Mouse (Mus musculus) heart, embryonic 16.5 days (tissue): Measurements from ENCODE around the gene Necab2. TPM values are rescaled to one million over a fixed set of nuclear protein-coding genes. Genes with fewer than 3 reads are reported as not detected.

ENCODE experiments used
- ATAC-seq: fragments of 200-750 bp; cut with Nextera tagmentation; replicated peaks from 2 replicates; pipeline ENCODE4 v1.8.0; 2017; ENCODE audit warnings: moderate number of reproducible peaks; ENCODE audit not compliant: insufficient read depth, low FRiP score; ENCODE audit errors: extremely low read depth
- H3K27ac ChIP-seq: fragments of 300-500 bp; sonication (generic); 2 replicates; pipeline ENCODE4 v1.5.1; 2014; ENCODE audit warnings: mild to moderate bottlenecking, low read length, control low read depth, moderate library complexity
- H3K27me3 ChIP-seq: fragments of 300-500 bp; sonication (generic); 2 replicates; pipeline ENCODE4 v1.6.1; 2014; ENCODE audit warnings: low read length, mixed read lengths; ENCODE audit not compliant: control insufficient read depth, insufficient read depth
- H3K36me3 ChIP-seq: fragments of 300-500 bp; sonication (generic); 2 replicates; pipeline ENCODE4 v1.6.1; 2014; ENCODE audit not compliant: control insufficient read depth, insufficient read depth
- H3K4me1 ChIP-seq: fragments of 300-500 bp; sonication (generic); 2 replicates; pipeline ENCODE4 v1.6.1; 2014; ENCODE audit warnings: low read length, mixed read lengths; ENCODE audit not compliant: control insufficient read depth, insufficient read depth
- H3K4me2 ChIP-seq: fragments of 300-500 bp; sonication (generic); 2 replicates; pipeline ENCODE4 v1.6.1; 2014; ENCODE audit warnings: low read depth, mild to moderate bottlenecking, control low read depth, low read length
- H3K4me3 ChIP-seq: fragments of 300-500 bp; sonication (generic); 2 replicates; pipeline ENCODE4 v1.5.1; 2014; ENCODE audit warnings: mild to moderate bottlenecking, control low read depth, low read length
- H3K9ac ChIP-seq: fragments of 300-500 bp; sonication (generic); 2 replicates; pipeline ENCODE4 v1.6.1; 2014; ENCODE audit warnings: low read length, control low read depth
- H3K9me3 ChIP-seq: fragments of 300-500 bp; sonication (generic); replicated peaks from 2 replicates; pipeline ENCODE4 v1.6.1; 2016; ENCODE audit warnings: low read length; ENCODE audit not compliant: control insufficient read depth
- WGBS: fragments of 180-500 bp; shearing (Covaris S2); extraction: QIAGEN DNeasy Blood & Tissue Kit; methylation state at CpG from one replicate; pipeline ENCODE4 v1.1.7; 2014; 5-methylcytosine and 5-hydroxymethylcytosine counted together
- polyA plus RNA-seq: library from polyadenylated mRNA; unstranded; fragments of >200 nt; fragmentation: Nextera tagmentation; extraction: Ambion mirVana; gene quantifications from 2 replicates; pipeline ENCODE4 v1.2.1, GENCODE M21; 2015

The Necab2 gene
- polyA plus RNA-seq, 1 experiment from 2014 or later, result 0.12 TPM

DNA sequence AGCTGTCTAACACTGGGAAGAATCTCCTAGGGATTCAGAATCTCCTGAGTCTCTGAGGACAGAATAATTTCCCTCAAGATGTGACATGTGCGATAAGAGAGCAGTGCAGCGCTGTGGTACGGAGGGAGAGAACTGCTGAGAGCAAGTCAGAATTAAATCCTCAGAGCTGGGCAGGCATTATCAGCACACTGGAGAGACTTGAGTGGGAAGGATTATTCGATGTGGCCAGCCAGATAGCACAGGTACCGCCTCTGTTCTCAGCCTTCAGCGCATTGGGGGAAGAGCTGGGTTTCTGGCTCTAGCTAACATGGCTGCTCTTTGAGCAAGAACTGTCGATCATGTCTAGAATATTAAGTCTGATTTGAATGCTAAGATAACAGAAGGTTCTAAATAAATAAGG, 65.2 kb downstream of the Necab2 start:
- WGBS, result 77% methylated on average over 7 of the region's 7 CpGs
- no peaks in the 10 kb centered on the region for H3K27me3 ChIP-seq
- peaks cover 82% of the 10 kb centered on the region for H3K36me3 ChIP-seq
- no peaks in the 10 kb centered on the region; the same call in 1 of the 2 replicates for H3K4me1 ChIP-seq
- H3K9me3 ChIP-seq, result no peaks in the 10 kb centered on the region
- H3K4me3 ChIP-seq, result no peak overlapping the region
- no peak overlapping the region for H3K27ac ChIP-seq
- H3K9ac ChIP-seq, result no peak overlapping the region
- no peak for ATAC-seq
- H3K4me2 ChIP-seq, result no peak overlapping the region

DNA sequence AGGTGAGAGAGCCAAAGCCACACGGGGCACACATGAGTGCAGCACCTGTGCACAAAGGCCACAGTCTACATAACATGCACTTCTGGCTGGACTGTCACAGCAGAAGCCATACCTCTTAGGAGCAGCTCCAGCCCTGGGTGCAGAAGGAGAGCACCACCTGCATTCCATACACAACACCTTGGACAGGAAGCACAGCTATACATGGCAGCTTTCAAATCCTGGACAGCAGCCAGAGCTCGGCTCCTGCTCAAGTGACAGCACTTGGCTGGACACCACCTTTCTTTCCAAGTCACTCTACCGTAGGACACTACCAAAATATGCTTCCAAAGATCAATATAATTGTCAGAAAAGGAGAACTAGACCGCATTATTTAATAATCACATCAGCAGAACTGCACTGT, 66.9 kb downstream of the Necab2 start:
- H3K36me3 ChIP-seq, result peaks cover 82% of the 10 kb centered on the region
- H3K9me3 ChIP-seq, result no peaks in the 10 kb centered on the region
- no peaks in the 10 kb centered on the region for H3K27me3 ChIP-seq
- H3K27ac ChIP-seq, result no peak overlapping the region
- H3K4me2 ChIP-seq, result no peak overlapping the region
- H3K4me3 ChIP-seq, result no peak overlapping the region
- WGBS, result 65% methylated on average over 4 of the region's 4 CpGs
- H3K9ac ChIP-seq, result no peak overlapping the region
- no peak for ATAC-seq
- H3K4me1 ChIP-seq, result no peaks in the 10 kb centered on the region; the same call in 1 of the 2 replicates

DNA sequence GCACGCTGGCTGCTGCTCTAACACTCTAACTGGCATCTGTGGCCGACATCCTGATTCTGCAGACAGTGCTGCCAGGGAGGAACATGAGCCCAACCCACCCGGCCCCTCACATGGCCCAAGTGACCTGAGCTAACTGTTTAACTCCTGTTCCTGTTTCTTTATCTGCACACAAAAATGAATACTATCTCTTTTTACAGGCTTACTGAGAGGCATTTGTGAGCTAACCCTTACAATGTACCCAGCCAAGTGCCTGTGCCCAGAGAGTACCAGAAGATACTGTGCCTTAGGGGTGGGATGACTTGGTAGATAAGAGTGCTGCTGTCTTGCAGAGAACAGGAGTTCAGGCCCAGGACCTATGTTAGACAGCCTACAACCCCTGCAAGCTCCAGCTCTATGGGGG, 68.4 kb downstream of the Necab2 start:
- H3K27ac ChIP-seq, result no peak overlapping the region
- no peaks in the 10 kb centered on the region for H3K9me3 ChIP-seq
- H3K36me3 ChIP-seq, result peaks cover 82% of the 10 kb centered on the region
- no peaks in the 10 kb centered on the region; the same call in 1 of the 2 replicates for H3K4me1 ChIP-seq
- no peaks in the 10 kb centered on the region for H3K27me3 ChIP-seq
- 82% methylated on average over 3 of the region's 3 CpGs for WGBS
- no peak overlapping the region for H3K4me2 ChIP-seq
- no peak overlapping the region for H3K9ac ChIP-seq
- no peak overlapping the region for H3K4me3 ChIP-seq
- no peak for ATAC-seq

DNA sequence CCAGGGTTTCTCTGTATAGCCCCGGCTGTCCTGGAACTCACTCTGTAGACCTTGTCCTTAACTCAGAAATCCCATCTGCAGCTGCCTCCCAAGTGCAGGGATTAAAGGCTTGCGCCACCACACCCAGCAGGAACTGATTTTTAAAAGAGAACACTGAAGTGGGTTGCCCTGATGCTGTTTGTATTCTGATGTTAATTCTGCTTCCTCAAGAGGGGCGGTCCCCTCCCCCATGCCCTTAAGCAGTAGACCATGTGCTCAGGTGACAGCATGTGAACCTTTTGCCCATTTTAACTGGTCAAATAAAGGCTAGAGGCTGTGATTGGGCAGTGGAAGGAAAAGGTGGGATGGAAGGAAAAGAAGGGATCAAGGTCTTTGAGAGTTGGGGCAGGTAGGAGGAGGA, 69.2 kb downstream of the Necab2 start:
- H3K27ac ChIP-seq, result no peak overlapping the region
- no peaks in the 10 kb centered on the region; the same call in 1 of the 2 replicates for H3K4me1 ChIP-seq
- ATAC-seq, result no peak
- H3K4me3 ChIP-seq, result no peak overlapping the region
- H3K9ac ChIP-seq, result no peak overlapping the region
- no peaks in the 10 kb centered on the region for H3K9me3 ChIP-seq
- 80% methylated on average over 3 of the region's 3 CpGs for WGBS
- no peaks in the 10 kb centered on the region for H3K27me3 ChIP-seq
- H3K4me2 ChIP-seq, result no peak overlapping the region
- H3K36me3 ChIP-seq, result peaks cover 82% of the 10 kb centered on the region

- Histone ChIP-seq H3K9ac (no peak overlapping the region), H3K27me3 (no peaks in the 10 kb centered on the region), H3K27ac (no peak overlapping the region), H3K4me3 (no peak overlapping the region), H3K9me3 (no peaks in the 10 kb centered on the region), H3K36me3 (peaks cover 87% of the 10 kb centered on the region), H3K4me2 (no peak overlapping the region), H3K4me1 (no peaks in the 10 kb centered on the region; the same call in 1 of the 2 replicates)
- ATAC-seq, result no peak
- 55% methylated on average over 5 of the region's 5 CpGs for WGBS
These were observed 70.2 kb downstream of the Necab2 start for GRCm38 (mm10) chr8:119516674-119517073.

- H3K27ac ChIP-seq, result no peak overlapping the region
- no peak overlapping the region for H3K4me3 ChIP-seq
- H3K36me3 ChIP-seq, result peaks cover 81% of the 10 kb centered on the region
- ATAC-seq, result no peak
- no peaks in the 10 kb centered on the region for H3K9me3 ChIP-seq
- no peak overlapping the region for H3K9ac ChIP-seq
- H3K4me2 ChIP-seq, result no peak overlapping the region
- no peaks in the 10 kb centered on the region for H3K4me1 ChIP-seq
- H3K27me3 ChIP-seq, result no peaks in the 10 kb centered on the region
- WGBS, result 68% methylated on average over 7 of the region's 7 CpGs
These were observed 73.6 kb downstream of the Necab2 start for GRCm38 (mm10) chr8:119520102-119520501.

Other genes with a start within 250 kb of the Necab2 start
- gene Hsbp1, start 102.2 kb upstream of the Necab2 start, polyA plus RNA-seq, result 296 and 302 TPM in 2 replicates
- gene Mlycd, start 51.8 kb upstream of the Necab2 start, polyA plus RNA-seq, result 21.4 and 25.5 TPM in 2 replicates
- 0.74 and 0.85 TPM in 2 replicates for gene Osgin1, start 12.6 kb upstream of the Necab2 start, polyA plus RNA-seq
- not detected in 2 replicates for gene Slc38a8, start 55.0 kb downstream of the Necab2 start, polyA plus RNA-seq
- 68.5 and 72.4 TPM in 2 replicates for gene Mbtps1, start 112.0 kb downstream of the Necab2 start, polyA plus RNA-seq
- 40.9 and 51.1 TPM in 2 replicates for gene Hsdl1, start 128.5 kb downstream of the Necab2 start, polyA plus RNA-seq
- gene Dnaaf1, start 128.5 kb downstream of the Necab2 start, polyA plus RNA-seq, result 0.50 and 0.71 TPM in 2 replicates
- 8.5 and 9.4 TPM in 2 replicates for gene Taf1c, start 158.5 kb downstream of the Necab2 start, polyA plus RNA-seq
- gene Adad2, start 166.0 kb downstream of the Necab2 start, polyA plus RNA-seq, result 0.07 TPM in 1 of 2 replicates, not detected in the other
- 0.04 TPM in 1 of 2 replicates, not detected in the other for gene Kcng4, start 189.0 kb downstream of the Necab2 start, polyA plus RNA-seq
- 6.4 and 7.5 TPM in 2 replicates for gene Wfdc1, start 219.6 kb downstream of the Necab2 start, polyA plus RNA-seq